Mouse (Mus musculus) E14TG2a.4 (cell line): ENCODE data around the gene Foxs1.

Experiments
- H3K27me3 ChIP-seq: 2 replicates; pipeline ENCODE4 v1.6.1; 2014; ENCODE audit warnings: low read length, control low read depth; ENCODE audit not compliant: insufficient read depth
- H3K36me3 ChIP-seq: 2 replicates; pipeline ENCODE4 v1.6.1; 2014; ENCODE audit warnings: low read length, control low read depth; ENCODE audit not compliant: insufficient read depth
- H3K4me1 ChIP-seq: replicated peaks from 2 replicates; pipeline ENCODE4 v1.6.1; 2014; ENCODE audit warnings: low read depth, low read length, control low read depth
- H3K4me3 ChIP-seq: replicated peaks from 2 replicates; pipeline ENCODE4 v1.5.1; 2014; ENCODE audit warnings: mild to moderate bottlenecking, low read length
- H3K9me3 ChIP-seq: 2 replicates; pipeline ENCODE4 v1.6.1; 2014; ENCODE audit warnings: low read length, control low read depth
- CTCF ChIP-seq: conservative IDR thresholded peaks from 2 replicates; pipeline ENCODE4 v1.5.1; 2014; ENCODE audit warnings: low read length
- POU5F1 ChIP-seq: IDR thresholded peaks from 2 replicates; pipeline ENCODE4 v1.6.1; 2014; ENCODE audit warnings: low read length, borderline replicate concordance

Gene Foxs1

GRCm38 (mm10) chr2:152884101-152884645, 48.8 kb downstream of the Foxs1 start:
- no peak overlapping the region for H3K4me3 ChIP-seq
- H3K9me3 ChIP-seq, result no peaks in the 10 kb centered on the region
- H3K36me3 ChIP-seq, result peaks cover 99% of the 10 kb centered on the region
- H3K4me1 ChIP-seq, result peaks cover 12% of the 10 kb centered on the region
- H3K27me3 ChIP-seq, result no peaks in the 10 kb centered on the region
- TF ChIP-seq CTCF (no peak), POU5F1 (no peak)
